In the genomic region with DNA sequence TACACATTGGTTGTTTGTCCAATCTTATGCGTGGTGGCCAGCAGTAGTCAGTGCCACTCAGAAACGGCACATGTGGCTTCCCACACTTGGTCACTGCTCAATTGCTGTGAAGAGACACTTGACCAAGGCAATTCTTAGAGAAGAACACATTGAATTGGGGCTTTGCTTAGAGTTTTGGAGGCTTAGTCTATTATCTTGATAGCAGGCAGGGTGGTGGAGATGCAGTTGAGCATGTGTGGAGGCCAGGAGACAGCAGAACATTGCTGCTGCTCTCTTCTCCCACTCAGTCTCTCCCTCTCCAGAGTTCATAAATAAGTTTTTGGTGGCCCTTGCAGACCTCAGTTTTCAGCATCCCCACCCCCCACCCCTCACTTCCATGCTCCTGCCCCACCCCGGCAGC, we compare ENCODE assay signal across 1 mouse cellular context.
TF ChIP-seq lines count a peak whose summit lies in the region.

No protein-coding gene starts in this region.

TF ChIP-seq in MEL, 35 proteins besides CTCF, POLR2A, EP300 and RAD21:
- TF ChIP-seq TBP (IDR thresholded peaks at IDR 0.05; ENCODE audit: low read depth, low read length) = no peak
- TF ChIP-seq MXI1 (IDR thresholded peaks at IDR 0.05; ENCODE audit: low read depth, low read length) = peak; percentile 25; the same call in 1 of the 2 replicates
- peak; percentile 21; the same call in 1 of the 2 replicates for TF ChIP-seq GATA1 (IDR thresholded peaks at IDR 0.05; ENCODE audit: low read depth, low read length)
